Mouse (Mus musculus) midbrain, embryonic 13.5 days (tissue): Measurements from ENCODE around the gene Cdkl4. TPM values are rescaled to one million over a fixed set of nuclear protein-coding genes. Genes with fewer than 3 reads are reported as not detected.

Source experiments
- ATAC-seq: fragments of 200-750 bp; cut with Nextera tagmentation; 2 replicates; pipeline ENCODE4 v1.8.0; 2017; ENCODE audit warnings: mild to moderate bottlenecking, moderate TSS enrichment, moderate library complexity
- H3K27ac ChIP-seq: fragments of 300-500 bp; sonication (generic); 2 replicates; pipeline ENCODE4 v1.5.1; 2015; ENCODE audit warnings: inconsistent platforms, mild to moderate bottlenecking, moderate library complexity
- H3K27me3 ChIP-seq: fragments of 300-500 bp; sonication (generic); 2 replicates; pipeline ENCODE4 v1.6.1; 2015; ENCODE audit warnings: mild to moderate bottlenecking, inconsistent platforms
- H3K36me3 ChIP-seq: fragments of 300-500 bp; sonication (generic); 2 replicates; pipeline ENCODE4 v1.6.1; 2015; ENCODE audit warnings: mild to moderate bottlenecking, inconsistent platforms
- H3K4me1 ChIP-seq: fragments of 300-500 bp; sonication (generic); replicated peaks from 2 replicates; pipeline ENCODE4 v1.6.1; 2015; ENCODE audit warnings: inconsistent platforms
- H3K4me2 ChIP-seq: fragments of 300-500 bp; sonication (generic); replicated peaks from 2 replicates; pipeline ENCODE4 v1.6.1; 2015; ENCODE audit warnings: moderate library complexity, mild to moderate bottlenecking, inconsistent platforms
- H3K4me3 ChIP-seq: fragments of 300-500 bp; sonication (generic); replicated peaks from 2 replicates; pipeline ENCODE4 v1.5.1; 2015; ENCODE audit warnings: mild to moderate bottlenecking, inconsistent platforms
- H3K9ac ChIP-seq: fragments of 300-500 bp; sonication (generic); replicated peaks from 2 replicates; pipeline ENCODE4 v1.6.1; 2015; ENCODE audit warnings: mild to moderate bottlenecking, inconsistent platforms
- H3K9me3 ChIP-seq: fragments of 300-500 bp; sonication (generic); 2 replicates; pipeline ENCODE4 v1.6.1; 2016; ENCODE audit warnings: mild to moderate bottlenecking, inconsistent platforms
- WGBS: fragments of 180-500 bp; shearing (Covaris S2); methylation state at CpG from one replicate; pipeline ENCODE4 v1.1.7; 2015; 5-methylcytosine and 5-hydroxymethylcytosine counted together
- polyA plus RNA-seq: library from polyadenylated mRNA; unstranded; fragments of >200 nt; fragmentation: Nextera tagmentation; extraction: Ambion mirVana; gene quantifications from 2 replicates; pipeline ENCODE4 v1.2.1, GENCODE M21; 2015

The Cdkl4 gene
- polyA plus RNA-seq, 1 experiment from 2014 or later, result 2.9 TPM

GRCm38 (mm10) chr17:80560669-80561401 is 16.8 kb downstream of the Cdkl4 start:
- H3K36me3 ChIP-seq, result peaks cover 23% of the 10 kb centered on the region
- no peak overlapping the region for H3K4me2 ChIP-seq

GRCm38 (mm10) chr17:80559745-80560144 is 17.9 kb downstream of the Cdkl4 start:
- H3K27ac ChIP-seq, result no peak overlapping the region
- no peaks in the 10 kb centered on the region for H3K4me1 ChIP-seq
- H3K4me2 ChIP-seq, result no peak overlapping the region
- no peak for ATAC-seq
- H3K4me3 ChIP-seq, result no peak overlapping the region
- no peaks in the 10 kb centered on the region for H3K9me3 ChIP-seq
- 84% methylated on average over 4 of the region's 4 CpGs for WGBS
- no peak overlapping the region for H3K9ac ChIP-seq
- peaks cover 18% of the 10 kb centered on the region for H3K36me3 ChIP-seq
- H3K27me3 ChIP-seq, result no peaks in the 10 kb centered on the region

More at GRCm38 (mm10) chr17:80560669-80561401, 16.8 kb downstream of the Cdkl4 start:
- 21% methylated on average over 12 of the region's 12 CpGs for WGBS
- no peak overlapping the region for H3K4me3 ChIP-seq
- no peaks in the 10 kb centered on the region for H3K4me1 ChIP-seq
- H3K9me3 ChIP-seq, result 0 out of 2 replicates have a peak, but pooled peaks cover 7% of the 10 kb centered on the region
- H3K27ac ChIP-seq, result no peak overlapping the region
- no peaks in the 10 kb centered on the region for H3K27me3 ChIP-seq
- peak; percentile 76 for ATAC-seq
- no peak overlapping the region for H3K9ac ChIP-seq

- H3K4me1 ChIP-seq, result peaks cover 6% of the 10 kb centered on the region; the same call in 1 of the 2 replicates
- no peak overlapping the region for H3K4me2 ChIP-seq
- no peak overlapping the region for H3K9ac ChIP-seq
- H3K4me3 ChIP-seq, result no peak overlapping the region
- peaks cover 11% of the 10 kb centered on the region for H3K36me3 ChIP-seq
- ATAC-seq, result no peak
- 41% methylated on average over 11 of the region's 11 CpGs for WGBS
- H3K9me3 ChIP-seq, result no peaks in the 10 kb centered on the region
- no peaks in the 10 kb centered on the region for H3K27me3 ChIP-seq
- no peak overlapping the region for H3K27ac ChIP-seq
Measured at GRCm38 (mm10) chr17:80559050-80559449, 18.6 kb downstream of the Cdkl4 start.

- peaks cover 10% of the 10 kb centered on the region for H3K36me3 ChIP-seq
- ATAC-seq, result no peak
- H3K4me3 ChIP-seq, result no peak overlapping the region
- no peaks in the 10 kb centered on the region for H3K9me3 ChIP-seq
- H3K27ac ChIP-seq, result no peak overlapping the region
- no peak overlapping the region for H3K9ac ChIP-seq
- no peaks in the 10 kb centered on the region for H3K27me3 ChIP-seq
- no peak overlapping the region for H3K4me2 ChIP-seq
- H3K4me1 ChIP-seq, result peaks cover 7% of the 10 kb centered on the region; the same call in 1 of the 2 replicates
- 79% methylated on average over 14 of the region's 14 CpGs for WGBS
Measured at GRCm38 (mm10) chr17:80558583-80558982, 19.0 kb downstream of the Cdkl4 start.

DNA sequence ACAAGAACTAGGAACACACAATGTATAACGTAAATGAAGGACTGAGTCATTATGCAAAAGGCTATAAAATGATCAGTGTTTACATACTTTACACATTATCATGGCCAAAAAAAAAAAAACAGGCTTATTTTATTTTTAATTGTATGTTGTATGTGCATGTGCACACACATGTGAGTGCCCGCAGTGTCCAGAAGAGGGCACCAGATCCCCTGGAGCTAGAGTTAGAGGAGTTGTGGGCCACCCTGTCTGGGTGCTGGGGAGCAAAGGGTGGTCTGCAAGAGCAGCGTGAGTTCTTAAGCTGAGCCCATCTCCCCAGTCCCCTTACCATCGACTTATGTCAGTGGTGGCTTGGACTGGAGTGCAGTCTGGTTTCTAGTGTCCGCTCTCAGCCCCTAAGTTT is 20.2 kb downstream of the Cdkl4 start:
- H3K4me3 ChIP-seq, result no peak overlapping the region
- 97% methylated on average over 5 of the region's 5 CpGs for WGBS
- ATAC-seq, result no peak
- H3K27me3 ChIP-seq, result no peaks in the 10 kb centered on the region
- no peak overlapping the region for H3K27ac ChIP-seq
- peaks cover 10% of the 10 kb centered on the region for H3K36me3 ChIP-seq
- H3K4me2 ChIP-seq, result no peak overlapping the region
- H3K9me3 ChIP-seq, result no peaks in the 10 kb centered on the region
- peaks cover 11% of the 10 kb centered on the region; the same call in 1 of the 2 replicates for H3K4me1 ChIP-seq
- H3K9ac ChIP-seq, result no peak overlapping the region

- Histone ChIP-seq H3K4me3 (peak overlapping the region; percentile 59), H3K4me1 (peaks cover 11% of the 10 kb centered on the region; the same call in 1 of the 2 replicates), H3K9me3 (no peaks in the 10 kb centered on the region), H3K27ac (peak overlapping the region; percentile 79), H3K4me2 (peak overlapping the region; percentile 60), H3K9ac (peak overlapping the region; percentile 71), H3K36me3 (peaks cover 10% of the 10 kb centered on the region), H3K27me3 (no peaks in the 10 kb centered on the region)
- WGBS, result 4% methylated on average over 35 of the region's 35 CpGs
- ATAC-seq, result peak; percentile 92
Measured at GRCm38 (mm10) chr17:80553318-80554270, 24.0 kb downstream of the Cdkl4 start.

DNA sequence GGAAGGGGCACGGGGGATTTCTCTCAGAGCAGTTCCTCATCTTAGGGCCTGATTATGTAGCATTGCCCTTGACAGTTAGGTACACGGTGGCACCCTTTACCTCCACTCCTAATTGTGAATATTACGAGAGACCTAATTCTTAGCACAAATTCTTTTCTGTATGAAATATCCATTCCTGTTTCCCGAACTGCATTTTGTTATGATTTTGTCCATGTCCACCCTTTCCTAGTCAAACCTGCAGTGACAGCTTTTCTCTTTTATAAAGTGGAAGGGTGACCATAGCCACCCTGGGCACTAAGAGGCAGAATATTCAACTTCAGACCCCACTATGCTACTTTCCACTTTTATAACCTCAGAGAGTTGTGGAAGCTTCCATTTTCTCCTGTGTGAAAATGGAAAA is 25.0 kb downstream of the Cdkl4 start:
- Histone ChIP-seq H3K36me3 (peaks cover 10% of the 10 kb centered on the region), H3K4me2 (peak overlapping the region; percentile 60), H3K9me3 (no peaks in the 10 kb centered on the region), H3K9ac (no peak overlapping the region), H3K4me1 (peaks cover 11% of the 10 kb centered on the region; the same call in 1 of the 2 replicates), H3K27ac (peak overlapping the region; percentile 79; the same call in 1 of the 2 replicates), H3K4me3 (peak overlapping the region; percentile 59), H3K27me3 (no peaks in the 10 kb centered on the region)
- ATAC-seq, result no peak
- 76% methylated on average over 4 of the region's 4 CpGs for WGBS

GRCm38 (mm10) chr17:80550981-80551380 is 26.6 kb downstream of the Cdkl4 start:
- H3K36me3 ChIP-seq, result 0 out of 2 replicates have a peak, but pooled peaks cover 4% of the 10 kb centered on the region
- no peaks in the 10 kb centered on the region for H3K27me3 ChIP-seq
- no peak overlapping the region for H3K27ac ChIP-seq
- ATAC-seq, result no peak
- peaks cover 11% of the 10 kb centered on the region; the same call in 1 of the 2 replicates for H3K4me1 ChIP-seq
- H3K4me3 ChIP-seq, result no peak overlapping the region
- no peaks in the 10 kb centered on the region for H3K9me3 ChIP-seq
- 82% methylated on average over 15 of the region's 15 CpGs for WGBS
- H3K9ac ChIP-seq, result no peak overlapping the region
- H3K4me2 ChIP-seq, result no peak overlapping the region

GRCm38 (mm10) chr17:80546846-80547245 is 30.8 kb downstream of the Cdkl4 start:
- H3K36me3 ChIP-seq, result no peaks in the 10 kb centered on the region
- no peak overlapping the region for H3K27ac ChIP-seq
- H3K9ac ChIP-seq, result no peak overlapping the region
- no peaks in the 10 kb centered on the region for H3K9me3 ChIP-seq
- no peak overlapping the region for H3K4me2 ChIP-seq
- no peak for ATAC-seq
- 97% methylated on average over 2 of the region's 2 CpGs for WGBS
- no peaks in the 10 kb centered on the region for H3K4me1 ChIP-seq
- no peak overlapping the region for H3K4me3 ChIP-seq
- no peaks in the 10 kb centered on the region for H3K27me3 ChIP-seq

DNA sequence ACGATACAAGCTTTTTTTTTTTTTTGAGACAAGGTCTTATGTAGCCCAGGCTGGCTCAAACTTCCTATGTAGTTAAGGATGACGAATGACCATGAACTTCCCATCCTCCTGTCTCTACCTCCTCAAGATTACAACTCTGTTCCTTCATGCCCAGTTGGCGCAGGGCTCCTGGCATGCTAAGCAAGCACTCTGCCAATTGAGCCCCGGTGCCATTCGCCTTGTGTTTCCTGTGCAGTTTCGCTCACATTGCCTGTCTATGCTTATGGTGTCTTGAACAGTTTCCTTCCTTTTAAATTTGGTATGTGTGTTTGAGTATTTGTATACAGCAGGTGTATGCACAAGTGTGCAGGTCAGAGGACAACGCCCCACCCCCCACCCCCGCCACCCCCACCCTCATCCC is 31.4 kb downstream of the Cdkl4 start:
- no peak overlapping the region for H3K4me3 ChIP-seq
- H3K36me3 ChIP-seq, result no peaks in the 10 kb centered on the region
- H3K27ac ChIP-seq, result no peak overlapping the region
- WGBS, result 92% methylated on average over 8 of the region's 8 CpGs
- no peak overlapping the region for H3K4me2 ChIP-seq
- H3K9me3 ChIP-seq, result no peaks in the 10 kb centered on the region
- no peak for ATAC-seq
- H3K9ac ChIP-seq, result no peak overlapping the region
- H3K4me1 ChIP-seq, result no peaks in the 10 kb centered on the region
- H3K27me3 ChIP-seq, result no peaks in the 10 kb centered on the region

DNA sequence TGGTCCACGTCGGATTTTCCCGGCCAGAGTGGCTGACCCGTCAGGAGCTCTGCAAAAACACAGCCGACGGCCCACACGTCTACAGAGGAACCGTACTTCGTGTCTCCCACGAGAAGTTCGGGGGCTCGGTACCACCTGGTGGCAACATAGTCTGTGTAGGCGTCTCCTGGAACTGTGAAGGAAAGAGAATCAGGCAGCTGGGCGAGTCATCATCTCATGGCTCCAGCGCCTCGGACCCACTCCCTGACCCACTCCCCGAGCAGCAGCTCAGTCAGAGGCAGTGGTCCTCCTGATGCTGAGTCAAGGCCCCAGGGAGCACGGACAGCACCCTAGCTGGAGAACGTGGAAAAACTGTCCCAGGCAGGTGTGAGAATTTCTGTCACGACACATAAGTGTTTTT is 34.0 kb downstream of the Cdkl4 start:
- ATAC-seq, result no peak
- H3K9ac ChIP-seq, result no peak overlapping the region
- H3K27me3 ChIP-seq, result no peaks in the 10 kb centered on the region
- no peak overlapping the region for H3K4me2 ChIP-seq
- H3K9me3 ChIP-seq, result no peaks in the 10 kb centered on the region
- no peaks in the 10 kb centered on the region for H3K36me3 ChIP-seq
- no peak overlapping the region for H3K4me3 ChIP-seq
- H3K4me1 ChIP-seq, result no peaks in the 10 kb centered on the region
- WGBS, result 92% methylated on average over 20 of the region's 20 CpGs
- no peak overlapping the region for H3K27ac ChIP-seq

DNA sequence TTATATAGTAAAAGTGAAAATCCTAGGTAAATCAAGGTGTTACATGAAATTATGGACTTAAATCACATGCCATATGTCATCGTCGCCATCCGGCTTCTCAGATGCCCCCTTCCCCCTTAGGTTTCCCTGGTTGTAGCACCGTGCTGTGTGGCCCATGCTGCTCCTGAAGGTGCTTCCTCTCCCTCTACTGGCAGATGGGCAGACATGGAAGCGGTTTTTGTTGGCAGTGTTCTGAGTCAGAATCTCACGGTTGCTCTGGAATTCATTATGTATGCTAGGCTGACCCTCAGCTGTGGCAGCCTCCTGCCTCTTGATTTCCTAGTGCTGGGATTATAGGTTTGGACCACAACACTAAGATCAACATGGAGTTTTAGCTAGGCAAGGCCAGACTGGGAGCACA is 40.5 kb downstream of the Cdkl4 start:
- no peak overlapping the region for H3K4me2 ChIP-seq
- WGBS, result 61% methylated on average over 6 of the region's 6 CpGs
- no peaks in the 10 kb centered on the region for H3K4me1 ChIP-seq

More for the DNA sequence above, 40.5 kb downstream of the Cdkl4 start:
- H3K36me3 ChIP-seq, result no peaks in the 10 kb centered on the region
- no peaks in the 10 kb centered on the region for H3K27me3 ChIP-seq
- no peak overlapping the region for H3K9ac ChIP-seq
- no peak for ATAC-seq
- H3K9me3 ChIP-seq, result no peaks in the 10 kb centered on the region
- no peak overlapping the region for H3K4me3 ChIP-seq
- no peak overlapping the region for H3K27ac ChIP-seq
